In genomic region chr3:90587361-90588101, GRCm38 (mm10) we compare ENCODE assay signal across 10 mouse cellular contexts. TPM values are rescaled to one million over a fixed set of nuclear protein-coding genes. Genes with fewer than 3 reads are reported as not detected.
DNase-seq lines count a peak whose midpoint lies in the region; ATAC-seq lines count a peak whose summit lies in the region.
"Had no signal": no experiment of that assay in that cellular context is flagged by ENCODE, and none has a peak within 500 bp of the region (broad histone marks: within the 10 kb centered on the region; RNA-seq: fewer than 3 reads in every experiment).

No protein-coding gene starts in this region.

- ATAC-seq in embryonic facial prominence, embryonic 13.5 days (ENCODE audit: insufficient number of reproducible peaks, insufficient read depth, low FRiP score, low TSS enrichment, low read depth): no peak
- no peak for ATAC-seq in heart, embryonic 13.5 days (ENCODE audit: extremely low read depth, insufficient number of reproducible peaks, low FRiP score, low TSS enrichment)
- ATAC-seq in megakaryocyte progenitor cell, adult 5-6 weeks (replicated peaks; ENCODE audit: poor library complexity): peak; percentile 8
- no peak for ATAC-seq in hindbrain, embryonic 12.5 days (ENCODE audit: low FRiP score)
- ATAC-seq in midbrain, embryonic 13.5 days: no peak

- H3K27me3 ChIP-seq in embryonic facial prominence, embryonic 13.5 days: no peaks in the 10 kb centered on the region
- H3K27me3 ChIP-seq in embryonic facial prominence, embryonic 10.5 days (replicated peaks; ENCODE audit: low read depth, poor library complexity, severe bottlenecking): no peaks in the 10 kb centered on the region
- H3K27me3 ChIP-seq in heart, embryonic 13.5 days (replicated peaks): no peaks in the 10 kb centered on the region
- H3K27me3 ChIP-seq in hindbrain, embryonic 12.5 days: no peaks in the 10 kb centered on the region
- no peaks in the 10 kb centered on the region for H3K27me3 ChIP-seq in midbrain, embryonic 13.5 days
- H3K27me3 ChIP-seq: hindbrain, embryonic 15.5 days had no signal

- H3K4me1 ChIP-seq in embryonic facial prominence, embryonic 13.5 days: peaks cover 27% of the 10 kb centered on the region; the same call in 1 of the 2 replicates
- peaks cover 12% of the 10 kb centered on the region; the same call in 1 of the 2 replicates for H3K4me1 ChIP-seq in embryonic facial prominence, embryonic 10.5 days
- peaks cover 31% of the 10 kb centered on the region for H3K4me1 ChIP-seq in heart, embryonic 13.5 days
- no peaks in the 10 kb centered on the region for H3K4me1 ChIP-seq in hindbrain, embryonic 12.5 days
- H3K4me1 ChIP-seq in midbrain, embryonic 13.5 days (replicated peaks): no peaks in the 10 kb centered on the region; the same call in 1 of the 2 replicates
- H3K4me1 ChIP-seq: hindbrain, embryonic 15.5 days had no signal

- H3K9ac ChIP-seq in embryonic facial prominence, embryonic 13.5 days: no peak overlapping the region
- H3K9ac ChIP-seq in heart, embryonic 13.5 days: no peak overlapping the region
- no peak overlapping the region for H3K9ac ChIP-seq in hindbrain, embryonic 12.5 days
- H3K9ac ChIP-seq in midbrain, embryonic 13.5 days (replicated peaks): no peak overlapping the region
- H3K9ac ChIP-seq: hindbrain, embryonic 15.5 days had no signal

- no peaks in the 10 kb centered on the region for H3K9me3 ChIP-seq in embryonic facial prominence, embryonic 13.5 days
- H3K9me3 ChIP-seq in embryonic facial prominence, embryonic 10.5 days: no peaks in the 10 kb centered on the region
- H3K9me3 ChIP-seq in heart, embryonic 13.5 days: no peaks in the 10 kb centered on the region
- no peaks in the 10 kb centered on the region for H3K9me3 ChIP-seq in hindbrain, embryonic 12.5 days (replicated peaks)
- H3K9me3 ChIP-seq in midbrain, embryonic 13.5 days: no peaks in the 10 kb centered on the region
- H3K9me3 ChIP-seq: hindbrain, embryonic 15.5 days had no signal

- WGBS in embryonic facial prominence, embryonic 13.5 days: 82% methylated on average over 14 of the region's 14 CpGs
- 90% methylated on average over 14 of the region's 14 CpGs for WGBS in embryonic facial prominence, embryonic 10.5 days
- WGBS in heart, embryonic 13.5 days: 80% methylated on average over 14 of the region's 14 CpGs
- 89% methylated on average over 14 of the region's 14 CpGs for WGBS in hindbrain, embryonic 12.5 days
- 90% methylated on average over 14 of the region's 14 CpGs for WGBS in midbrain, embryonic 13.5 days

- DNase-seq in embryonic facial prominence, embryonic 10.5 days (ENCODE audit: low spot score): no peak
- DNase-seq in right cerebral cortex, adult 2 months (ENCODE audit: low spot score in 2 of 2): peak; percentile 57 to 62
- no peak for DNase-seq in right cerebral cortex, postnatal 14 days

- no peaks in the 10 kb centered on the region for H3K36me3 ChIP-seq in embryonic facial prominence, embryonic 13.5 days
- H3K36me3 ChIP-seq in embryonic facial prominence, embryonic 10.5 days (replicated peaks): no peaks in the 10 kb centered on the region
- H3K36me3 ChIP-seq in heart, embryonic 13.5 days: no peaks in the 10 kb centered on the region
- no peaks in the 10 kb centered on the region for H3K36me3 ChIP-seq in hindbrain, embryonic 12.5 days
- H3K36me3 ChIP-seq in midbrain, embryonic 13.5 days: no peaks in the 10 kb centered on the region
- H3K36me3 ChIP-seq: hindbrain, embryonic 15.5 days had no signal

- peak overlapping the region; percentile 69; the same call in 1 of the 2 replicates for H3K27ac ChIP-seq in embryonic facial prominence, embryonic 13.5 days
- H3K27ac ChIP-seq in embryonic facial prominence, embryonic 10.5 days (replicated peaks): no peak overlapping the region
- 0 out of 2 replicates have a peak overlapping the region, but pooled peaks have one; percentile 20 for H3K27ac ChIP-seq in heart, embryonic 13.5 days (replicated peaks)
- no peak overlapping the region for H3K27ac ChIP-seq in hindbrain, embryonic 12.5 days
- H3K27ac ChIP-seq in midbrain, embryonic 13.5 days: no peak overlapping the region
- H3K27ac ChIP-seq: hindbrain, embryonic 15.5 days had no signal

- no peak overlapping the region for H3K4me2 ChIP-seq in embryonic facial prominence, embryonic 13.5 days
- no peak overlapping the region for H3K4me2 ChIP-seq in heart, embryonic 13.5 days
- no peak overlapping the region for H3K4me2 ChIP-seq in hindbrain, embryonic 12.5 days (replicated peaks)
- H3K4me2 ChIP-seq in midbrain, embryonic 13.5 days (replicated peaks): no peak overlapping the region
- H3K4me2 ChIP-seq: hindbrain, embryonic 15.5 days had no signal

- H3K4me3 ChIP-seq in embryonic facial prominence, embryonic 13.5 days: no peak overlapping the region
- no peak overlapping the region for H3K4me3 ChIP-seq in embryonic facial prominence, embryonic 10.5 days
- H3K4me3 ChIP-seq in heart, embryonic 13.5 days: no peak overlapping the region
- H3K4me3 ChIP-seq in hindbrain, embryonic 12.5 days: no peak overlapping the region
- no peak overlapping the region for H3K4me3 ChIP-seq in midbrain, embryonic 13.5 days (replicated peaks)
- H3K4me3 ChIP-seq: hindbrain, embryonic 15.5 days had no signal

RNA-seq across cellular contexts. Expression of gene S100a2, which starts 2.5 kb away (rescaled TPM):
- not detected in 2 replicates for polyA plus RNA-seq in embryonic facial prominence, embryonic 13.5 days (2015; fragmentation: Nextera tagmentation; extraction: Ambion mirVana)
- not detected in 2 replicates for polyA plus RNA-seq in embryonic facial prominence, embryonic 10.5 days (2016; fragmentation: Nextera tagmentation; extraction: Ambion mirVana)
- polyA plus RNA-seq in heart, embryonic 13.5 days (2015; fragmentation: Nextera tagmentation; extraction: Ambion mirVana): not detected in 2 replicates
- not detected in 2 replicates for total RNA-seq in megakaryocyte progenitor cell, adult 5-6 weeks (2015)
- total RNA-seq in megakaryocyte progenitor cell, adult 5-6 weeks (2017): not detected in 2 replicates
- not detected in 2 replicates for polyA plus RNA-seq in hindbrain, embryonic 12.5 days (2016; fragmentation: Nextera tagmentation; extraction: Ambion mirVana)
- not detected in 2 replicates for polyA plus RNA-seq in midbrain, embryonic 13.5 days (2015; fragmentation: Nextera tagmentation; extraction: Ambion mirVana)
- total RNA-seq: ES-E14 had no signal
- polyA plus RNA-seq: hindbrain, embryonic 15.5 days had no signal

RNA-seq across cellular contexts. Expression of gene Gm42674, which starts 14.2 kb away (rescaled TPM):
- not detected in 2 replicates for polyA plus RNA-seq in embryonic facial prominence, embryonic 13.5 days (2015; fragmentation: Nextera tagmentation; extraction: Ambion mirVana)
- polyA plus RNA-seq in embryonic facial prominence, embryonic 10.5 days (2016; fragmentation: Nextera tagmentation; extraction: Ambion mirVana): not detected in 2 replicates
- not detected in 2 replicates for polyA plus RNA-seq in heart, embryonic 13.5 days (2015; fragmentation: Nextera tagmentation; extraction: Ambion mirVana)
- total RNA-seq in megakaryocyte progenitor cell, adult 5-6 weeks (2015): not detected in 2 replicates
- total RNA-seq in megakaryocyte progenitor cell, adult 5-6 weeks (2017): not detected in 2 replicates
- not detected in 2 replicates for polyA plus RNA-seq in hindbrain, embryonic 12.5 days (2016; fragmentation: Nextera tagmentation; extraction: Ambion mirVana)
- polyA plus RNA-seq in midbrain, embryonic 13.5 days (2015; fragmentation: Nextera tagmentation; extraction: Ambion mirVana): not detected in 2 replicates
- total RNA-seq: ES-E14 had no signal
- polyA plus RNA-seq: hindbrain, embryonic 15.5 days had no signal

RNA-seq across cellular contexts. Expression of gene S100a4, which starts 16.0 kb away (rescaled TPM):
- polyA plus RNA-seq in embryonic facial prominence, embryonic 13.5 days (2015; fragmentation: Nextera tagmentation; extraction: Ambion mirVana): 18.8 and 19.2 TPM in 2 replicates
- polyA plus RNA-seq in embryonic facial prominence, embryonic 10.5 days (2016; fragmentation: Nextera tagmentation; extraction: Ambion mirVana): 1.1 TPM in 1 of 2 replicates, not detected in the other
- 2.4 and 3.1 TPM in 2 replicates for polyA plus RNA-seq in heart, embryonic 13.5 days (2015; fragmentation: Nextera tagmentation; extraction: Ambion mirVana)
- total RNA-seq in megakaryocyte progenitor cell, adult 5-6 weeks (2015): 31.5 and 39.6 TPM in 2 replicates
- total RNA-seq in megakaryocyte progenitor cell, adult 5-6 weeks (2017): 19.4 and 53.6 TPM in 2 replicates
- polyA plus RNA-seq in hindbrain, embryonic 12.5 days (2016; fragmentation: Nextera tagmentation; extraction: Ambion mirVana): 1.2 and 1.3 TPM in 2 replicates
- polyA plus RNA-seq in midbrain, embryonic 13.5 days (2015; fragmentation: Nextera tagmentation; extraction: Ambion mirVana): 0.83 and 1.1 TPM in 2 replicates

RNA-seq across cellular contexts. Expression of gene S100a5, which starts 20.8 kb away (rescaled TPM):
- not detected in 2 replicates for polyA plus RNA-seq in embryonic facial prominence, embryonic 13.5 days (2015; fragmentation: Nextera tagmentation; extraction: Ambion mirVana)
- not detected in 2 replicates for polyA plus RNA-seq in embryonic facial prominence, embryonic 10.5 days (2016; fragmentation: Nextera tagmentation; extraction: Ambion mirVana)
- polyA plus RNA-seq in heart, embryonic 13.5 days (2015; fragmentation: Nextera tagmentation; extraction: Ambion mirVana): not detected in 2 replicates
- not detected in 2 replicates for total RNA-seq in megakaryocyte progenitor cell, adult 5-6 weeks (2015)
- not detected in 2 replicates for total RNA-seq in megakaryocyte progenitor cell, adult 5-6 weeks (2017)
- polyA plus RNA-seq in hindbrain, embryonic 12.5 days (2016; fragmentation: Nextera tagmentation; extraction: Ambion mirVana): not detected in 2 replicates
- polyA plus RNA-seq in midbrain, embryonic 13.5 days (2015; fragmentation: Nextera tagmentation; extraction: Ambion mirVana): not detected in 2 replicates
- total RNA-seq: ES-E14 had no signal
- polyA plus RNA-seq: hindbrain, embryonic 15.5 days had no signal

RNA-seq across cellular contexts. Expression of gene S100a6, which starts 25.2 kb away (rescaled TPM):
- 89.9 and 97.9 TPM in 2 replicates for polyA plus RNA-seq in embryonic facial prominence, embryonic 13.5 days (2015; fragmentation: Nextera tagmentation; extraction: Ambion mirVana)
- polyA plus RNA-seq in embryonic facial prominence, embryonic 10.5 days (2016; fragmentation: Nextera tagmentation; extraction: Ambion mirVana): 17.7 and 21.3 TPM in 2 replicates
- 38.1 and 38.2 TPM in 2 replicates for polyA plus RNA-seq in heart, embryonic 13.5 days (2015; fragmentation: Nextera tagmentation; extraction: Ambion mirVana)
- 31.2 and 57.3 TPM in 2 replicates for total RNA-seq in megakaryocyte progenitor cell, adult 5-6 weeks (2015)
- 10.7 and 21.3 TPM in 2 replicates for total RNA-seq in megakaryocyte progenitor cell, adult 5-6 weeks (2017)
- 28.5 and 30.3 TPM in 2 replicates for polyA plus RNA-seq in hindbrain, embryonic 12.5 days (2016; fragmentation: Nextera tagmentation; extraction: Ambion mirVana)
- polyA plus RNA-seq in midbrain, embryonic 13.5 days (2015; fragmentation: Nextera tagmentation; extraction: Ambion mirVana): 19.7 and 25.0 TPM in 2 replicates

Comparison
In these comparisons a context has a peak if more than half of its experiments do, and no peak if none do; other contexts are left out.
1. H3K27ac ChIP-seq: peak in embryonic facial prominence, embryonic 13.5 days (single experiment) and heart, embryonic 13.5 days (single experiment); none in embryonic facial prominence, embryonic 10.5 days (single experiment), hindbrain, embryonic 12.5 days (single experiment) and midbrain, embryonic 13.5 days (single experiment).
2. DNase-seq: peak in right cerebral cortex, adult 2 months (2 of 2); none in embryonic facial prominence, embryonic 10.5 days (single experiment) and right cerebral cortex, postnatal 14 days (single experiment).